ENCODE assay signal across 20 mouse cellular contexts in genomic region chr12:35287974-35288373, GRCm38 (mm10).
A peak's percentile ranks its signal among the peaks of the same experiment; 100 is the strongest.
DNase-seq lines count a peak whose midpoint lies in the region; ATAC-seq and TF ChIP-seq lines count a peak whose summit lies in the region.
"Had no signal": no experiment of that assay in that cellular context is flagged by ENCODE, and none has a peak within 500 bp of the region (broad histone marks: within the 10 kb centered on the region; RNA-seq: fewer than 3 reads in every experiment).

No protein-coding gene starts in this region.

- no peaks in the 10 kb centered on the region for H3K9me3 ChIP-seq in forebrain, embryonic 12.5 days
- no peaks in the 10 kb centered on the region for H3K9me3 ChIP-seq in intestine, embryonic 16.5 days (ENCODE audit: control insufficient read depth, low read length)
- H3K9me3 ChIP-seq: hindbrain, embryonic 15.5 days; limb, embryonic 10.5 days; liver, embryonic 13.5 days; midbrain, embryonic 13.5 days; neural tube, embryonic 15.5 days had no signal

- H3K9ac ChIP-seq in forebrain, embryonic 12.5 days = no peak overlapping the region
- H3K9ac ChIP-seq in intestine, embryonic 16.5 days (ENCODE audit: low read depth, low read length) = no peak overlapping the region
- H3K9ac ChIP-seq: hindbrain, embryonic 15.5 days; liver, embryonic 13.5 days; midbrain, embryonic 13.5 days; neural tube, embryonic 15.5 days had no signal

- H3K27ac ChIP-seq in gastrocnemius, adult 2 months = no peak overlapping the region
- no peak overlapping the region for H3K27ac ChIP-seq in forebrain, embryonic 12.5 days
- no peak overlapping the region for H3K27ac ChIP-seq in intestine, embryonic 16.5 days (ENCODE audit: low read length)
- H3K27ac ChIP-seq: hindbrain, embryonic 15.5 days; left cerebral cortex, adult 2 months; limb, embryonic 10.5 days; liver, embryonic 13.5 days; midbrain, embryonic 13.5 days; neural tube, embryonic 15.5 days had no signal

- H3K27me3 ChIP-seq in forebrain, embryonic 12.5 days = no peaks in the 10 kb centered on the region
- no peaks in the 10 kb centered on the region for H3K27me3 ChIP-seq in intestine, embryonic 16.5 days (replicated peaks; ENCODE audit: control insufficient read depth, insufficient read depth, low read length)
- H3K27me3 ChIP-seq: hindbrain, embryonic 15.5 days; liver, embryonic 13.5 days; midbrain, embryonic 13.5 days; neural tube, embryonic 15.5 days had no signal

- peak; percentile 50 for DNase-seq in gastrocnemius, adult 2 months
- DNase-seq in gastrocnemius, postnatal 36 days = no peak
- peak; percentile 17 for DNase-seq in urinary bladder, postnatal 14 days (ENCODE audit: low spot score)
- DNase-seq in urinary bladder, adult 2 months (ENCODE audit: low spot score) = no peak
- peak; percentile 24 for DNase-seq in gastrocnemius, postnatal 10 days
- DNase-seq: kidney, postnatal 10 days; liver, embryonic 13.5 days; thymus, postnatal 4 days had no signal

- no peaks in the 10 kb centered on the region for H3K36me3 ChIP-seq in forebrain, embryonic 12.5 days (replicated peaks)
- no peaks in the 10 kb centered on the region for H3K36me3 ChIP-seq in intestine, embryonic 16.5 days (ENCODE audit: control insufficient read depth, insufficient read depth, low read length)
- H3K36me3 ChIP-seq: G1E; hindbrain, embryonic 15.5 days; limb, embryonic 10.5 days; liver, embryonic 13.5 days; midbrain, embryonic 13.5 days; neural tube, embryonic 15.5 days had no signal

- WGBS in forebrain, embryonic 12.5 days = 88% methylated on average over 2 of the region's 2 CpGs
- WGBS in intestine, embryonic 16.5 days = 70% methylated on average over 2 of the region's 2 CpGs

- H3K4me1 ChIP-seq in forebrain, embryonic 12.5 days = no peaks in the 10 kb centered on the region
- H3K4me1 ChIP-seq in intestine, embryonic 16.5 days (ENCODE audit: control insufficient read depth, insufficient read depth, low read length) = no peaks in the 10 kb centered on the region
- H3K4me1 ChIP-seq: hindbrain, embryonic 15.5 days; liver, embryonic 13.5 days; midbrain, embryonic 13.5 days; neural tube, embryonic 15.5 days had no signal

- ATAC-seq in forebrain, embryonic 12.5 days (ENCODE audit: low FRiP score) = no peak
- no peak for ATAC-seq in intestine, embryonic 16.5 days
- ATAC-seq: CD4-positive, CD25-positive, alpha-beta regulatory T cell, adult 4 months; forebrain, embryonic 14.5 days; intestine, postnatal 0 days; midbrain, embryonic 13.5 days had no signal

- no peak overlapping the region for H3K4me2 ChIP-seq in forebrain, embryonic 12.5 days
- H3K4me2 ChIP-seq in intestine, embryonic 16.5 days (ENCODE audit: low read depth, low read length) = no peak overlapping the region
- H3K4me2 ChIP-seq: hindbrain, embryonic 15.5 days; liver, embryonic 13.5 days; midbrain, embryonic 13.5 days; neural tube, embryonic 15.5 days had no signal

- intact Hi-C loops in gastrocnemius, adult 2 months (cut with DNase I) = no loop called here
- intact Hi-C loops in gastrocnemius, postnatal 36 days (cut with DNase I) = no loop called here

- TF ChIP-seq CTCF in gastrocnemius, adult 2 months (IDR thresholded peaks at IDR 0.05) = no peak

- H3K4me3 ChIP-seq in gastrocnemius, adult 2 months = no peak overlapping the region
- H3K4me3 ChIP-seq in forebrain, embryonic 12.5 days (replicated peaks) = no peak overlapping the region
- no peak overlapping the region for H3K4me3 ChIP-seq in intestine, embryonic 16.5 days (ENCODE audit: low read length)
- H3K4me3 ChIP-seq: hindbrain, embryonic 15.5 days; left cerebral cortex, adult 2 months; limb, embryonic 10.5 days; liver, embryonic 13.5 days; midbrain, embryonic 13.5 days; myocyte; neural tube, embryonic 15.5 days had no signal

Comparison
In these comparisons a context has a peak if more than half of its experiments do, and no peak if none do; other contexts are left out.
1. DNase-seq: peak in gastrocnemius, adult 2 months (single experiment), urinary bladder, postnatal 14 days (single experiment) and gastrocnemius, postnatal 10 days (single experiment); none in gastrocnemius, postnatal 36 days (0 of 2) and urinary bladder, adult 2 months (single experiment).